Mouse (Mus musculus) ES-Bruce4 (cell line): ENCODE results near the gene Frmd4b.

ENCODE experiments used
- CTCF ChIP-seq: IDR thresholded peaks from one replicate; pipeline ENCODE4 v1.8.1; 2011; ENCODE audit warnings: low read depth, low read length
- POLR2A ChIP-seq: IDR thresholded peaks from one replicate; pipeline ENCODE4 v1.8.1; 2011; ENCODE audit warnings: low read length; ENCODE audit not compliant: insufficient read depth

DNA sequence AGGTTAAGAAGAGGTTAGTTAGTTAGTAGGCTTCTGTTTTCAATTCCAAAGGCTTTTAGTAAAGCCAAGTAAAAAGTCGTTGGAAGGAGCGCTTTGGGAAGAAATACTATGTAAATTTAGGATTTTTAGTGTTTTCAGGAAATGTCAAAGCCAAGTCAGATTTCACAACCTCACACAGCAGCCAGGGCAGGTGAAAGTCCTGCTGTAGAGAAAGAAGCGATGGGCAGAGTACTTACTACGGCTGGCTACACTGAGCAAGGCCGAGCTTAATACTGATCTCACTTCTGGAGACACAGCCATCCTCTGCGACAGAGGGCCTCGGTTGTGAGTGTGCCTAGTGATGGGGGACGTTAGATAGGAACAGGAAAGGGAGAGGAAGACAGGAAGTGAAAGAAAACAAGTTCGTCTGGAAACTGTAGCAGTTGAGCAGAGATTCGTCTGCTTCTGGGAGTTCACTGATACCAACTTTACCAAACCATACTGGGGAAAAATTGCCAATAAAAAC is 328.0 kb downstream of the Frmd4b start:
- TF ChIP-seq CTCF: no peak
- TF ChIP-seq POLR2A: no peak
